Mouse (Mus musculus) naive thymus-derived CD4-positive, alpha-beta T cell, adult 2 months (primary cell): ENCODE measurements around the gene Gdf10.

Experiments used
- DNase-seq: peaks from one replicate; pipeline ENCODE4 v3.0.0-alpha.2; 2011; ENCODE audit warnings: low read depth

The Gdf10 gene

DNA sequence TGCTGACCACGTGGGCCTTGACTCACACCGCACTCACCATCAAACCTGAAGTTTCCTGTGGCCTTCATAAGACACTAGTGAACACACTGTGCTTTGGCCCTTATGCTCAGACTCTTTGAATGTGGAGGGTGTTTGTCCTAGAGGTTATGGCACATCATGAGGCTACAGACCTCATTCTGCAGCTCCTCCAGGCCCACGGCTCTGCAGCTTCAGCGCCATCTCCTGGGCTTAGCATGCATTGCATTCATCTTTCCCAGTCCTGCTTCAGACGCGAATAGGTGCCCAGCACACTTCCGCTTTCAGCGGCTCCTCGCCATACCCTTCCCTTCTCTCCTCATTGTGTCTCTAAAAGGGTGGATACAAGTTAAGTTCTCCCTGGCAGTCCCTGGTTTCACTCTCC is 15.7 kb downstream of the Gdf10 start:
- no peak for DNase-seq

DNA sequence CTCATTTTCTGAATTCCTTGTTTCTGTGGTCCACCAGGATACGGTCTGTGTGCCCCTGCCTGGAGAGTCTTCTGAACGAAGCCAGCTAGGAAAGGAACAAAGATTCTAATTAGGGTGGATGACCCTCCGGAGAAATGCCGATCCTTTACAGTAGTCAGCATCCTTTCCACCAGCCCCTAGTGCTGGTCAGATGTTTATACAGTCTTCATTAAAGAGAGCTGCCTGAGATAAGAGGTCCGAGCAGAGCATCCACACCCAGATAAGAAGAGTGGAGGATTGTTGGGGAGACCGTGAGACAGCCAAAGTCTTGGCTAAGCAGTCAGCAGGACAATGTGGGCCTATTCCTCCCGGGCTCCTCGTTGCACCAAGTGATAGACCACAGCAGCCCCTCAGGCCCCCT is 17.4 kb downstream of the Gdf10 start, which contains the start of gene Gdf2:
Gdf2 (plus strand) TSS at position 301 of the 400 bp plus-strand sequence.
- no peak for DNase-seq

DNA sequence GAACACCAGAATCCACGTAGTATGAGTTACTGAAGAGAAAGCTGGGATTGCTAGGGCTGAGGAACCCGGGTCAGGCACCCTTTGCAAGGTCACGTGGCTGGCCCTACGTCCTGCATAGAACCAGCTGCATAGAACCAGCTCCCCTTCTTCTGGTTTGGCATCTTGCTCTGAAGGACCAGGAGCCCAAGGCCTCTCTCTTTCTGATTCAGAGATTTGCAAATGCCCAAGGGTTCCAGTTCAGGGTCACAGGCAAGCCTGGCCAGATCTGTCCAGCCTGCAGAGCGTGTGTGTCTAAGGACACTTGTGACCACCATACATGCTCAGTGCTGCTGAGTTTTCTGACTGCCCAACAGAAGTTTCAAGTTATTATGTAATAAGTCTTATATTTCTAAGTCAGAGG is 18.8 kb downstream of the Gdf10 start:
- no peak for DNase-seq

DNA sequence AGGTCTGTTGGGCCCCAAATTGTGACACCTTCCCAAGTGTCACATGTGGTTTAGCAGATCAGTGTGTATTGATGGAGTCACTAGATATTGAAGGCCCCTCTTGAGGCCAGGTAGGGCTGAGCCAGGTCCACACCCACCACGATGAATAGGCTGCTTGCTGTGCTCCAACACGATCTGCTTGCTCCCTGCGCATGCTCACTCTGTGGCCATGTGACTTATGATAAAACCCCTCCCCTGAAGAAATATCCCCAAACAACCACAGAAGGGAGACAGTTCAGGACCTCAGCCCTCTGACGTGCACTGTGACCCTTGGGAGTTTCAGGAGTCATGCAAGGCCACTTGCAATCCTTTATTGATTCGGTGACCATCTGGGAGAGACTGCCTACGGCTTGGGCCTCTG is 22.7 kb downstream of the Gdf10 start:
- no peak for DNase-seq

DNA sequence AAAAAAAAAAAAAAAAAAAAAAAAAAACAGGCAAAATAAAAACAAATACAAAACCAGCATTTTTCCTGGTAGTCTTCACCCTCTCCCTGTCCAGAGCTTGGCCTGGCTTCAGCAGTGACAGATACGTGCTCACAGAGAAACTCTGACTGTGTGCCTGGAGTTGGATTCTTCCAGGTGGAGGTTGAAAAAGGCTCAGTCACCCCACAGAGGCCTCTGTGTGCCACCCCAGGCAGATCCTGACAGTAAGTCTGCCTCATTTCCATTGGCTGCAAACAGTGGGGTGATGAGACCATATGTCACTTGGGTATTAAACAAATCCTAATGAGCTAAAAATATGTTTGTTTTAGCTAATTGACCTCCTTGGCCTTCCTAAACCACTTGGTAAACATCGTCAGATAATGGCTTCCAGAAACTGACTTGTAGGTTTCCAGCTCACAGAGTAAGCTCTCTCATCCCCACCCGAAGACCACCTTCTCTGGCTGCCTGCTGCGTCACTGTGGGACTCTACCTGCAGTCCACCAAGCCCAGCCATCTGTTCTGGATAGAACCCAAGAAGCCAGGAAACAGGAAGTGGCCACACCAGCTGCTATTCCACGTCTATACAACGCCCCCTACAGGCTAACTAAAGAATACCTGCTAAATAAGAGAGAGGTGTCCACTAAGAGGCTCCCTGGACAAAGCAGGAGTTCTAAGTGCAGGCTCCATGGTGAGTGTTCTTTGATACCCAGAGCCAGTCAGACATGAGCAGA is 29.0 kb downstream of the Gdf10 start:
- DNase-seq: no peak

DNA sequence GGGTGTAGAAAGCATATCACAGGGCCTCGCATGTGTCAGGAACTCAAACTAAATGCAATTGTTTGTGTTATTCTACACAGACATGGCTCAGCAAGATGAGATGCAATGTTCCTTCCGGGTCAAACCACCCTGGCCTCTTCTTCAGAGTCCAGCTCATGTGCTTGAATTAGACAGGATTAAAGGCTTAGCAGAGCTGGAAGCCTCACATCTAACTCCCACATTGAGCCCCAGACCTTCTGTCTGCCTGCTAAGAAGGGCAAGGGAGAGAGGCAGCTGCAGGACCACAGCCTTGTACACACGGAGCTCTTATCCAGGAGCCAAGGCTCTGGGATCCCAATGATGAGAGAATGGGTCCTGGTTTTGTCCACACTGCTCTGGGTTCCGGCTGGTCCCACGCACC is 30.4 kb downstream of the Gdf10 start, which contains the start of gene Rbp3:
Rbp3 (plus strand) TSS at position 243 of the 400 bp plus-strand sequence.
- DNase-seq: no peak

DNA sequence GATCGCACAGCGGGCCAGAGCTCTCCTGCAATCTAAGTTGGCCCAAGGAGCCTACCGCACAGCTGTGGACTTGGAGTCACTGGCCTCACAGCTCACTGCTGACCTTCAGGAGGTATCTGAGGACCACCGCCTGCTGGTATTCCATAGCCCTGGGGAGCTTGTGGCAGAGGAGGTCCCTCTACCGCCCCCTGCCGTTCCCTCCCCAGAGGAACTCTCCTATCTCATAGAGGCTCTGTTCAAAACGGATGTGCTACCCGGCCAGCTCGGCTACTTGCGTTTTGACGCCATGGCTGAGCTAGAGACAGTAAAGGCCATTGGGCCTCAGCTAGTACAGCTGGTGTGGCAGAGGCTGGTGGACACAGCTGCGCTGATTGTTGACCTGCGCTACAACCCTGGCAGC is 32.7 kb downstream of the Gdf10 start:
- DNase-seq: no peak

DNA sequence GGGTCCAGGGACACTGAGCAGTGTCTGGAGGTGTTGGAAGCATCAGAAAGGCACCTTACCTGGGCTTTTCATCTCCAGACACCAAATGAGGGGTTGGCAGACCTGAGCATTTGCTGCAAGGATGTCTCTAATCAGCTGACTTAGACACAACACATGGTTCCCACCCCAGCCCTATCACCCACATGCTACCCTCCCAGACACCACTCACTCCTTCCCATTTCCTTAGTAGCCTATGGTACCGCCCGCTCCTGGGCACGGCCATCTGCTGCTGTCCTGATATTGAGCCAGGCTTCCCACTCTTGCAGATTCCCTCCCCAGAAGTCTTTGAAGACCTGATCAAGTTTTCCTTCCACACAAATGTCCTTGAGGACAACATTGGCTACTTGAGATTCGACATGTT is 34.8 kb downstream of the Gdf10 start:
- no peak for DNase-seq

DNA sequence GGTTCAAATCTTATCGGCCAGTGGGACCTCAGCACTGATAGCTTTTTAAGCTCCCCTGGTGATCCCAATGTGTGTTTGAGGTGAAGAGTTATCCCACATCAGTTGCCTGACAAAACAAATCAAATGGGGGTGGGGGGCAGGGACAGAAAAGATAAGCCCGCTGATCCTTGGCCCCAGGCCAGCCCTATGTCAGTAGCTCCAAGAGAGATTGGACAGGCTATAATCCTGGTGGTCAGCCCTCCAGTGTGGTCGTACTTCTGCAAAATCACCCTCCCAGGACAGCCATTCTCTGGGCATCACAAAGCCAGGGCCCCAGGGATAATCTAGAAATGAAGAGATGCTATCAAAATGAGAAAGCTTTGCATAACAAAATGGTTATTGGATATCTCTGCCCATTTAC is 35.5 kb downstream of the Gdf10 start:
- no peak for DNase-seq

DNA sequence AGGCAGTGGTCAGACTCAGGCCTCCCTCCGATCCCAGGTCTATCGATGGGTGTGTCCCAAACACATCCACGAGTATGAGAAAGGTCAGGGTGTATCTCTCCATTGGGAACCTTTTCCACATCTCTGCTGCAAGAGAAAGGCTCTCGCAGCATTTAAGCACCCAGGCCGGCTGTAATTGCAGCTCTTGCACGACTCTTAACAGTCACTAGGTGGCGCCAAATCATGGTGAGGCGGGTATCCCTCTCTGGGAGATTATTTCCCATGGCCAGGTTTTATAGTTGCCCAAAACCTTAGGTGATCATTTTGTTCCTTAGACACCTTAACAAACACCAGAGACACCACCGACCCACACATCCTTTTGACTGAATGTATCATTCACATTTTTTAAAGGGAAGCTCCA is 36.0 kb downstream of the Gdf10 start:
- no peak for DNase-seq

DNA sequence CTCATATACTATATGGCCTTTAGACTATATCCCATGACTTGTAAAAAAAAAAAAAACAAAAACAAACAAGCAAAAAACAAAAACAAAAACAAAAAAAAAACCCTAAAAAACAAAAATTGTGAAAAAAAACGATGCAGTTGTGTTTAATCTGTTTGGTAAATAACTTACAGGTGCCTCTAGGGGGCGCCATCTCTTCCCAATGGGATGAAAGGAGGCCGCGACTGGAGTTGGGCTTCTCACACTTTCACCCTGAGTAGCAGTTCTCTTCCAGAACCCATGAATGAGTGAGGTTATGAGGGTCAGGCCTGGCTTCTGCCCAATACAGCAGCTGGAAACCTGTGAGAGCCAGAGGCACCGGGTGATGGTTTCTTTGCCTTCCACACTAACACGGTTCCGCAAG is 42.3 kb downstream of the Gdf10 start:
- no peak for DNase-seq

DNA sequence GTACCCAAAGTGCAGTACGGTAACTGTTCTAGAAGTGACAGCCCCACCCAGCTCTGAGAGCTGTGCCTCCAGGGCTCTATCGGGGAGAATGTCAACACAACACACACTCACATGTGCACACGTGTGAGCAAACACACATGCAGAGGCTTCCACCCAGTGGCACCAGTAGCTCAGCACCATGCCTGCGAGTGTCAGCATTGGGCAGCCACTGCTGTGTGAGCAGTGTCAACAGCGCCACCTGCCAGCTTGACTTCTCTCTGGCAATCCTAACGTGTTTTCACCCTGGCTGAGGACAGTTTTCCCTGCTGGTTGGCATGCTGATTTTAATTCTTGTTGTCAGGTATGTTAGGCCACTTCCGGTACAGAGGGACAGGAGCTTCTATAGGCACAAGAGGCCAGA is 49.3 kb downstream of the Gdf10 start:
- DNase-seq: no peak

DNA sequence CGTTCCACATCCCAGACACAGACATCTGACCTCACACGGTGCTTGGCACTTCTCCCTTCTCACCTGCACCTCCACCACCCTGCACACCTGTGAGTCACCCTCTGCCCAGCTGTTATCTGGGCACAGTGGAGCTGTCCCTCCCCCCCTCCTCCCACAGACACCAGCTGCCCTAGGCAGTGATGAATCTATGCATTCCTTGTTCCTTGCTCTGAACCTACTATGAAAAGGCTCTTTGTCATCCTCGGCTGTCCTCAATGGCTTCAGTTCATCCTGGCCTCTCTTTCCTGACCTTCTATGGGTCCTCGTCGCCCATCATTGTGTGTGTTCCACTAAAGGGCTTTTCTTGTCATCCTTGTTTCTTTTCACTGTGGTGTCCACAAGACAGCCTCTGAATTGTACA is 51.4 kb downstream of the Gdf10 start:
- DNase-seq: no peak

DNA sequence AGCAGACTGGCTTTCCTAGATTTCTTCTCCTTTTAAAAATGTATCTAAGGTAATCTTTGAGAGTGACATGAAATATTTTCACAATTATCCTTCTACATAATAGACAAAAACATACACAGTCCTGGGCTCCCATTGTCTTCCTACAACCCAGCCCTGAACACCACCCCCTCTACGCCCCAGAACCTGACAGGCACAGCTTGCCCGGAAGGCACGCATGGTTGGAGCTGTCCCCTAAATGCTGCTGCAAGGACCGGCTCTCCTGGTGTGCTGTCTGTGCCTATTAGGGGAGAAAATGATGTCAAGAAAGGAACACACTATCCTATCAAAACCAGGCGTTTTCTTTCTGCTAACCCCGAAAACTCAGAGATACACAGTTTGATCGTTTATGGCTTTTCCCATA is 54.4 kb downstream of the Gdf10 start:
- no peak for DNase-seq

DNA sequence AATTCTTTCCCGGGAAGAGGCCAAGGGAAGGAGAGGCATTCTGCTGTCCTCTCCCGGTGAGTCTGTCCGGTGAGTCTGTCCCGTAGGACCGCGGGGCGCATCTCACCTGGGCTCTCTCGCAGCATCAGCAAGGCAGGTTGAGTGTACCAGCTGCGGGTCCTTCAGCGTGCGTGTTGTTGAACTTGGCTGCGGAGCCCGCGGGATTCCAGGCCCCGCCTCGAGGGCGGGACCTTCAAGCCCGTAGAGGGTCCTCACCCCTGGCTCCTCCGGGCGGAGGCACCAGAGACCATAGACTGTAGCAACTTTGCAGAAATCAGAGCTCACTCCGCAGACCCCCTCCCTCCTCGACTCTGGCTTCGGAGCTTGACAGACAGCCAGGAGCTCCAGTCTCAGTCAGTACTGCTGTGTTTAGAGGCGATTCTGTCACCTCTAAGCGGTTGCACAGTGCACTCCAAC is 55.2 kb downstream of the Gdf10 start, which contains the start of gene Zfp488:
Zfp488 (minus strand) TSS at position 161 of the 456 bp plus-strand sequence.
- DNase-seq: no peak
